Mouse (Mus musculus) limb, embryonic 14.5 days (tissue): ENCODE measurements around the gene Ntn1. TPM values are rescaled to one million over a fixed set of nuclear protein-coding genes. Genes with fewer than 3 reads are reported as not detected.

Experiments used
- ATAC-seq: fragments of 200-750 bp; cut with Nextera tagmentation; 2 replicates; pipeline ENCODE4 v1.8.0; 2017; ENCODE audit warnings: low read depth, moderate number of reproducible peaks, moderate TSS enrichment; ENCODE audit not compliant: low FRiP score
- DNase-seq: peaks from one replicate; pipeline ENCODE4 v3.0.0-alpha.2; 2015; ENCODE audit warnings: low spot score
- H3K27ac ChIP-seq: fragments of 300-500 bp; sonication (generic); replicated peaks from 2 replicates; pipeline ENCODE4 v1.5.1; 2014; ENCODE audit warnings: low read depth, mild to moderate bottlenecking, low read length, moderate library complexity, mixed read lengths
- H3K27me3 ChIP-seq: fragments of 300-500 bp; sonication (generic); 2 replicates; pipeline ENCODE4 v1.6.1; 2014; ENCODE audit warnings: low read length, mixed read lengths; ENCODE audit not compliant: control insufficient read depth, insufficient read depth
- H3K36me3 ChIP-seq: fragments of 300-500 bp; sonication (generic); 2 replicates; pipeline ENCODE4 v1.6.1; 2014; ENCODE audit warnings: mild to moderate bottlenecking, low read length, moderate library complexity, mixed read lengths; ENCODE audit not compliant: control insufficient read depth, insufficient read depth
- H3K4me1 ChIP-seq: fragments of 300-500 bp; sonication (generic); 2 replicates; pipeline ENCODE4 v1.6.1; 2014; ENCODE audit warnings: antibody characterized with exemption, low read length, mixed read lengths; ENCODE audit not compliant: control insufficient read depth, insufficient read depth
- H3K4me2 ChIP-seq: fragments of 300-500 bp; sonication (generic); replicated peaks from 2 replicates; pipeline ENCODE4 v1.6.1; 2014; ENCODE audit warnings: low read depth, mild to moderate bottlenecking, low read length, moderate library complexity; ENCODE audit not compliant: severe bottlenecking
- H3K4me3 ChIP-seq: fragments of 300-500 bp; sonication (generic); replicated peaks from 2 replicates; pipeline ENCODE4 v1.5.1; 2014; ENCODE audit warnings: low read length
- H3K9ac ChIP-seq: fragments of 300-500 bp; sonication (generic); 2 replicates; pipeline ENCODE4 v1.6.1; 2014; ENCODE audit warnings: mild to moderate bottlenecking, low read depth, low read length, moderate library complexity; ENCODE audit not compliant: severe bottlenecking
- H3K9me3 ChIP-seq: fragments of 300-500 bp; sonication (generic); 2 replicates; pipeline ENCODE4 v1.6.1; 2016; ENCODE audit warnings: low read length; ENCODE audit not compliant: control insufficient read depth
- POLR2A ChIP-seq: fragments of 200-500 bp; IDR thresholded peaks from 2 replicates; pipeline ENCODE4 v1.8.0; 2012; ENCODE audit warnings: inconsistent platforms, mild to moderate bottlenecking, moderate library complexity, borderline replicate concordance; ENCODE audit not compliant: insufficient read depth, insufficient read length; ENCODE audit errors: extremely low read depth
- WGBS: fragments of 180-500 bp; shearing (Covaris S2); extraction: QIAGEN DNeasy Blood & Tissue Kit; methylation state at CpG from one replicate; pipeline ENCODE4 v1.1.7; 2014; 5-methylcytosine and 5-hydroxymethylcytosine counted together
- microRNA-seq: library from miRNA; unstranded; fragments of <30 nt; microRNA quantifications from one replicate; pipeline ENCODE4, GENCODE M21; 2016
- polyA plus RNA-seq, 2 experiments: library from polyadenylated mRNA; depleted of rRNA in 1 of 2; stranded (reverse) in 1 of 2; unstranded in 1 of 2; fragments of >200 nt; fragmentation: Nextera tagmentation in 1 of 2; extraction: Ambion mirVana in 1 of 2; gene quantifications; 2 replicates each; pipeline versions ENCODE4 v1.2.1 to v1.2.3; 2012 to 2014

The Ntn1 gene
- polyA plus RNA-seq, 2 experiments = 4.7 to 18.5 TPM

DNA sequence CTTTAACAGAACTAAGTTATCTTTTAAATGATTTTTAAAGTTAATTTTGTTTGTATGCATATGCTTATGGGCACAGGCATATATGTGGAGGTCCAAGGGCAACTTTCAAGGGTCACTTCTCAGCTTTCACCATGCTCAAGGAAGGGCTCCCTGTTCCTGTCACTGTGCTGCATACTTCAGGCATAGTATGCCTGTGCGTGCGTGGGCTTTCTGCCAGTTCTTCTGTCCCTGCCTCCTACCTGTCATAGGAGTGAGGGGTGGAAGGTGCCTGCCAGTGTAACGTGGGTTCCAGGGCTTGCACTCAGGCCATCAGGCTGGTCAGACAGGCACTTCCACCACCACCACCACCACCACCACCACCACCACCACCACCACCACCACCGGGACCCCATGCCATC is 228.0 kb downstream of the Ntn1 start:
- TF ChIP-seq POLR2A = no peak
- no peak for DNase-seq

DNA sequence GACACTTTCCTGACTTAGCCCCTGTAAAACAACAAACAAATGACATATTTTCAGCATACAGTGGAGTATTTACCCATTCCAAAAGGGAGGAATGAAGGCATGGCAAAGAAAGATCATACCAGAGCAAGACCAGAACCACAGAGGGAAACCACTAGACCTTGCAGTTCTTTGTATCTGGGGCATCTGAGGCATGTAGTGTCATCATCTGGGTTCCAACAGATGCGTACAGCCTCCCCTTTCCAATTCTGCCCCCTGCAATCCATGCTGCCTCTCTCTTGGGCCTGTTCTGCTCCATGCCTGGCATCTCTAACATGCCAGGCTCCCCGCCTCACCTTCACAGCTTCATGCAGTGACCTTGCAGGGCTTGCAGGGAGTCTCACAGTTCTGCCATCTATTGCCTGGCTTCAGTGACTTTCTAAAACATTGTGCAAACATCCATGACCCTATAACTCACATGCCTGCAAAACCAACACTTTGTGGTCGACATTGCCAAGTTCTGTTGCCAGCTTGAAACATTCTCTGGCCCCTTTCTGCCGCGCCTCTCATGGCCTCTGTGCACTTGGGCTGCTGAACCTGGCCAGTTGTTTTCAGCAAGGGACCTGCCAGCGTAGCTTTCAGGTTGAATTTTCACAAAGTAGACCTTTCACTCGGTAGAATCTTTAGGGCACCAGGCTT is 228.5 kb downstream of the Ntn1 start:
- ATAC-seq (no peak), DNase-seq (no peak)
- H3K27ac ChIP-seq = no peak overlapping the region
- H3K36me3 ChIP-seq = no peaks in the 10 kb centered on the region
- H3K9me3 ChIP-seq = no peaks in the 10 kb centered on the region
- H3K9ac ChIP-seq = no peak overlapping the region
- peaks cover 7% of the 10 kb centered on the region; the same call in 1 of the 2 replicates for H3K4me1 ChIP-seq
- H3K4me2 ChIP-seq = no peak overlapping the region
- no peak overlapping the region for H3K4me3 ChIP-seq
- H3K27me3 ChIP-seq = no peaks in the 10 kb centered on the region
- no peak for TF ChIP-seq POLR2A
- WGBS = 87% methylated on average over 7 of the region's 7 CpGs

More for the DNA sequence above, 228.0 kb downstream of the Ntn1 start:
- ATAC-seq = no peak
- peaks cover 7% of the 10 kb centered on the region; the same call in 1 of the 2 replicates for H3K4me1 ChIP-seq
- no peaks in the 10 kb centered on the region for H3K27me3 ChIP-seq
- no peaks in the 10 kb centered on the region for H3K9me3 ChIP-seq
- 67% methylated on average over 4 of the region's 4 CpGs for WGBS
- H3K4me3 ChIP-seq = no peak overlapping the region
- H3K27ac ChIP-seq = no peak overlapping the region
- no peak overlapping the region for H3K9ac ChIP-seq
- H3K4me2 ChIP-seq = no peak overlapping the region
- H3K36me3 ChIP-seq = no peaks in the 10 kb centered on the region

DNA sequence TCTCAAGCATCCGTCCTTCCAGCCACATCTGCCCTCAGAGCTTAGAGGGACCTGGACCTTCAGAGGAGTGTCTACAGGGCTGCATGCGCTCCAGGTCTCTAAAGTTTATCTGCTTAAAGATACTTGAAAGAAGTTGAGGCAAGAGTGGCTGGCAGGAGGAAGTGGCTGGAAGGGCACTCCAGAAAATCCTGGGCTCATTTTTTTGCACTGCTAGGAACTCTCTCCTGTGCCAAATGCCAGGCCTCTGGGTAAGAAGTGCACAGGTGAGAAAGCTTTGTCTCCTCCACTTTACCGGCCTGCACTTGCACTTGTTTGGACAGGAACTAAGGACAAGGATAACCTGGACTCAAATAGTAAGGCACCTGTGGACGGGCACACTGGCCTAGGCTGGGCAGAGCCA is 232.2 kb downstream of the Ntn1 start:
- TF ChIP-seq POLR2A = no peak
- no peak overlapping the region for H3K4me3 ChIP-seq
- no peaks in the 10 kb centered on the region for H3K27me3 ChIP-seq
- no peak overlapping the region for H3K4me2 ChIP-seq
- H3K9ac ChIP-seq = no peak overlapping the region
- no peaks in the 10 kb centered on the region for H3K9me3 ChIP-seq
- no peaks in the 10 kb centered on the region for H3K36me3 ChIP-seq
- DNase-seq (no peak), ATAC-seq (no peak)
- H3K4me1 ChIP-seq = peaks cover 2% of the 10 kb centered on the region; the same call in 1 of the 2 replicates
- no peak overlapping the region for H3K27ac ChIP-seq
- WGBS = 70% methylated on average over 4 of the region's 4 CpGs

DNA sequence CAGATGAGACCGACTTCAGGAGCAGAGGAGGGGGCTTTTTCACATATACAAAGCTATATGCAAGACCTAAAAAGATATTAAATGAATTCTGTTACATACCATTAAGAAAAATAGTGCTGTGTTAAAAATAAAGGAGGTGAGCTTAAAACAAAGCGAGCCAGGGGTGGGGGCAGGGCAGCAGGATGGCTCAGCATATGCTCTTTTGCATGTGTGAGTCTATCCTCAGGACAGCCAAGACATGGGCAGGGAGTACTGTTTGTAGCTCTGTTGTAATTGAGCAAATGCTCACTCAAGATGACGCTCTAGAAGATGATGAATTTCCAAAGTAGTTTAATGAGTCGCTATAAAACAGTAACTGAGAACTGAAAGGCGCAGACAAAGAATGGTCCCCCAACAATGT is 236.2 kb downstream of the Ntn1 start:
- Histone ChIP-seq H3K9ac (no peak overlapping the region), H3K9me3 (0 out of 2 replicates have a peak, but pooled peaks cover 3% of the 10 kb centered on the region), H3K4me2 (no peak overlapping the region), H3K4me1 (no peaks in the 10 kb centered on the region), H3K27ac (no peak overlapping the region), H3K27me3 (no peaks in the 10 kb centered on the region), H3K4me3 (no peak overlapping the region), H3K36me3 (no peaks in the 10 kb centered on the region)
- no peak for TF ChIP-seq POLR2A
- WGBS = 77% methylated on average over 5 of the region's 5 CpGs
- ATAC-seq (no peak), DNase-seq (no peak)

DNA sequence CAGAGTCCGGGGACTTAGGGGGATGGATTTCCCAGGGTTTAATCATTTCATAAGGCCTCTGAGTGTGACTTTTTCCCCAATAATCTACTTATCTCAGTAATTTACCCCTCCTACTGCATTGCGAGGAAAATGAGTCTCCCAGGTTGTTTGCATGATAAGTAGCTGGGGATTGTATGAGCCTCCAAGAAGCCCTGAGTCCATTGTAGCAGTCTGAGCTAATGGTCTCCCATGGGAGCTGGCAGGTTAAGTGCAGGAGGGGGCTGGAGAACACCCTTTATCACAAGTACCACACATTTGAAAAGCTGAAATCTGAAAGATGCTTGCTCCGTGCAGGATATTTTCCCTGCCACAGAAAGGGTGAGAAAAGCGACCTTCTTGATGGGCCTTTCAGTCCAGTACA is 240.8 kb downstream of the Ntn1 start:
- Histone ChIP-seq H3K9me3 (0 out of 2 replicates have a peak, but pooled peaks cover 3% of the 10 kb centered on the region), H3K4me1 (no peaks in the 10 kb centered on the region), H3K4me2 (no peak overlapping the region), H3K9ac (no peak overlapping the region), H3K27ac (no peak overlapping the region), H3K27me3 (no peaks in the 10 kb centered on the region), H3K36me3 (no peaks in the 10 kb centered on the region), H3K4me3 (no peak overlapping the region)
- no peak for TF ChIP-seq POLR2A
- DNase-seq (no peak), ATAC-seq (no peak)
- 83% methylated on average over 4 of the region's 4 CpGs for WGBS

Small RNAs within 50 kb of the gene (microRNA-seq; reads per million reads assigned to microRNA genes)
- not detected for gene Mir6406

Other genes starting within 250 kb of the Ntn1 start
- gene Pik3r5, start 31.3 kb upstream of the Ntn1 start, polyA plus RNA-seq (2012; rRNA removed) = 1.2 and 1.5 TPM in 2 replicates
- gene Pik3r5, start 31.3 kb upstream of the Ntn1 start, polyA plus RNA-seq (2014; fragmentation: Nextera tagmentation; extraction: Ambion mirVana) = 0.52 and 0.95 TPM in 2 replicates
- 2.9 and 3.5 TPM in 2 replicates for gene Pik3r6, start 102.2 kb upstream of the Ntn1 start, polyA plus RNA-seq (2012; rRNA removed)
- 1.8 and 2.2 TPM in 2 replicates for gene Pik3r6, start 102.2 kb upstream of the Ntn1 start, polyA plus RNA-seq (2014; fragmentation: Nextera tagmentation; extraction: Ambion mirVana)
- gene Mfsd6l, start 155.4 kb upstream of the Ntn1 start, polyA plus RNA-seq (2012; rRNA removed) = 0.31 and 0.33 TPM in 2 replicates
- gene Mfsd6l, start 155.4 kb upstream of the Ntn1 start, polyA plus RNA-seq (2014; fragmentation: Nextera tagmentation; extraction: Ambion mirVana) = 0.18 and 0.26 TPM in 2 replicates
- gene Ccdc42, start 186.2 kb upstream of the Ntn1 start, polyA plus RNA-seq (2012; rRNA removed) = 0.13 and 0.39 TPM in 2 replicates
- 0.50 and 1.1 TPM in 2 replicates for gene Ccdc42, start 186.2 kb upstream of the Ntn1 start, polyA plus RNA-seq (2014; fragmentation: Nextera tagmentation; extraction: Ambion mirVana)